Comparison of ENCODE assay signal across 20 mouse cellular contexts in genomic region chr13:97976642-97977041, GRCm38 (mm10).
DNase-seq lines count a peak whose midpoint lies in the region; ATAC-seq and TF ChIP-seq lines count a peak whose summit lies in the region.
"Had no signal": no experiment of that assay in that cellular context is flagged by ENCODE, and none has a peak within 500 bp of the region (broad histone marks: within the 10 kb centered on the region; RNA-seq: fewer than 3 reads in every experiment).

No protein-coding gene starts in this region.

- CTCF ChIA-PET in Patski (lab: Charles Lee): interaction anchor here (1.3 kb wide), 1 partner anchor 11 kb away, joined by 3 read pairs; no protein-coding TSS in a partner anchor

- DNase-seq in 3T3-L1 (ENCODE audit: low read depth, low spot score) (peak; percentile 62), Patski (ENCODE audit: low read depth, low spot score) (peak; percentile 27)
- DNase-seq in kidney, adult 9 months: peak; percentile 86
- DNase-seq in left cerebral cortex, adult 9 months (ENCODE audit: low spot score in 2 of 2): no peak
- DNase-seq in forebrain, embryonic 11.5 days (ENCODE audit: low spot score): no peak
- no peak for DNase-seq in forebrain, embryonic 10.5 days (ENCODE audit: extremely low spot score, low spot score)
- DNase-seq: adrenal gland, postnatal 25 days; cerebellum, adult 11-12 months; gastrocnemius, postnatal 14 days; lung, embryonic 14.5 days; lung, postnatal 36 days; thymus, adult 18-20 months; thymus, postnatal 4 days had no signal

- POLR2A ChIA-PET in Patski (lab: Charles Lee): no interaction called here

- H3K4me1 ChIP-seq in forebrain, embryonic 11.5 days (replicated peaks; ENCODE audit: control insufficient read depth, insufficient read depth, low read length): no peaks in the 10 kb centered on the region
- H3K4me1 ChIP-seq in forebrain, embryonic 10.5 days: peaks cover 7% of the 10 kb centered on the region
- H3K4me1 ChIP-seq in neural tube, embryonic 15.5 days: peaks cover under 1% of the 10 kb centered on the region; the same call in 1 of the 2 replicates

- no peak for ATAC-seq in Patski
- ATAC-seq in megakaryocyte progenitor cell, adult 5-6 weeks (replicated peaks; ENCODE audit: poor library complexity): 0 out of 2 replicates have a peak, but pooled peaks have one; percentile 25
- ATAC-seq in forebrain, embryonic 11.5 days (replicated peaks; ENCODE audit: low FRiP score): no peak
- no peak for ATAC-seq in neural tube, embryonic 15.5 days (ENCODE audit: low FRiP score)
- ATAC-seq: forebrain, embryonic 13.5 days; hindbrain, embryonic 16.5 days had no signal

- H3K9ac ChIP-seq in forebrain, embryonic 11.5 days (ENCODE audit: low read length): no peak overlapping the region
- H3K9ac ChIP-seq in neural tube, embryonic 15.5 days (replicated peaks): no peak overlapping the region
- H3K9ac ChIP-seq: forebrain, embryonic 13.5 days; lung, embryonic 14.5 days had no signal

- no peak for TF ChIP-seq CTCF in Patski (IDR thresholded peaks at IDR 0.05)

- H3K9me3 ChIP-seq in forebrain, embryonic 11.5 days (ENCODE audit: control insufficient read depth, low read length): no peaks in the 10 kb centered on the region
- H3K9me3 ChIP-seq in forebrain, embryonic 10.5 days: no peaks in the 10 kb centered on the region
- no peaks in the 10 kb centered on the region for H3K9me3 ChIP-seq in neural tube, embryonic 15.5 days (replicated peaks)
- H3K9me3 ChIP-seq: forebrain, embryonic 13.5 days; G1E; midbrain, embryonic 10.5 days had no signal

- H3K27me3 ChIP-seq in Patski: no peaks in the 10 kb centered on the region
- no peaks in the 10 kb centered on the region for H3K27me3 ChIP-seq in forebrain, embryonic 11.5 days (ENCODE audit: control insufficient read depth, insufficient read depth, low read length)
- no peaks in the 10 kb centered on the region for H3K27me3 ChIP-seq in forebrain, embryonic 10.5 days (ENCODE audit: poor library complexity, severe bottlenecking)
- no peaks in the 10 kb centered on the region for H3K27me3 ChIP-seq in neural tube, embryonic 15.5 days (replicated peaks)
- H3K27me3 ChIP-seq: forebrain, embryonic 13.5 days had no signal

- WGBS in forebrain, embryonic 11.5 days: 88% methylated on average over 2 of the region's 2 CpGs
- 91% methylated on average over 2 of the region's 2 CpGs for WGBS in forebrain, embryonic 10.5 days
- WGBS in neural tube, embryonic 15.5 days: 93% methylated on average over 2 of the region's 2 CpGs

- no peak overlapping the region for H3K27ac ChIP-seq in forebrain, embryonic 11.5 days (ENCODE audit: low read depth, low read length)
- H3K27ac ChIP-seq in forebrain, embryonic 10.5 days: no peak overlapping the region
- H3K27ac ChIP-seq in neural tube, embryonic 15.5 days (replicated peaks): no peak overlapping the region
- H3K27ac ChIP-seq: forebrain, embryonic 13.5 days; midbrain, embryonic 10.5 days had no signal

- H3K36me3 ChIP-seq in forebrain, embryonic 11.5 days (ENCODE audit: control insufficient read depth, insufficient read depth, low read length): no peaks in the 10 kb centered on the region
- H3K36me3 ChIP-seq in forebrain, embryonic 10.5 days (replicated peaks): no peaks in the 10 kb centered on the region
- H3K36me3 ChIP-seq in neural tube, embryonic 15.5 days: peaks cover 5% of the 10 kb centered on the region; the same call in 1 of the 2 replicates
- H3K36me3 ChIP-seq: G1E; midbrain, embryonic 10.5 days had no signal

- no peak overlapping the region for H3K4me2 ChIP-seq in forebrain, embryonic 11.5 days (ENCODE audit: low read depth, low read length, severe bottlenecking)
- H3K4me2 ChIP-seq in neural tube, embryonic 15.5 days: no peak overlapping the region
- H3K4me2 ChIP-seq: forebrain, embryonic 13.5 days; liver, embryonic 11.5 days; lung, embryonic 14.5 days had no signal

- H3K4me3 ChIP-seq in forebrain, embryonic 11.5 days (ENCODE audit: low read depth, low read length): no peak overlapping the region
- no peak overlapping the region for H3K4me3 ChIP-seq in forebrain, embryonic 10.5 days
- no peak overlapping the region for H3K4me3 ChIP-seq in neural tube, embryonic 15.5 days (replicated peaks)
- H3K4me3 ChIP-seq: forebrain, embryonic 13.5 days; midbrain, embryonic 10.5 days had no signal

- in situ Hi-C loops in Patski (cut with MboI; ENCODE audit: low pct_unique_long_range_greater_than_20kb): no loop called here

Comparison
In these comparisons a context has a peak if more than half of its experiments do, and no peak if none do; other contexts are left out.
1. DNase-seq: peak in 3T3-L1 (single experiment), Patski (single experiment) and kidney, adult 9 months (single experiment); none in left cerebral cortex, adult 9 months (0 of 2), forebrain, embryonic 11.5 days (single experiment) and forebrain, embryonic 10.5 days (single experiment).